Mouse (Mus musculus) intestine, postnatal 0 days (tissue): ENCODE data around the gene Dhx8. TPM values are rescaled to one million over a fixed set of nuclear protein-coding genes. Genes with fewer than 3 reads are reported as not detected.

ENCODE experiments used
- ATAC-seq: fragments of 200-750 bp; cut with Nextera tagmentation; 2 replicates; pipeline ENCODE4 v1.8.0; 2017; ENCODE audit warnings: mild to moderate bottlenecking, moderate TSS enrichment, moderate library complexity
- H3K27ac ChIP-seq: fragments of 300-500 bp; sonication (generic); 2 replicates; pipeline ENCODE4 v1.5.1; 2014; ENCODE audit warnings: mild to moderate bottlenecking, low read depth, low read length, moderate library complexity
- H3K27me3 ChIP-seq: fragments of 300-500 bp; sonication (generic); replicated peaks from 2 replicates; pipeline ENCODE4 v1.6.1; 2014; ENCODE audit warnings: low read length, mixed read lengths; ENCODE audit not compliant: control insufficient read depth, insufficient read depth
- H3K36me3 ChIP-seq: fragments of 300-500 bp; sonication (generic); 2 replicates; pipeline ENCODE4 v1.6.1; 2014; ENCODE audit warnings: mild to moderate bottlenecking, moderate library complexity; ENCODE audit not compliant: control insufficient read depth, insufficient read depth
- H3K4me1 ChIP-seq: fragments of 300-500 bp; sonication (generic); replicated peaks from 2 replicates; pipeline ENCODE4 v1.6.1; 2014; ENCODE audit warnings: antibody characterized with exemption, low read length, mixed read lengths; ENCODE audit not compliant: control insufficient read depth, insufficient read depth
- H3K4me2 ChIP-seq: fragments of 300-500 bp; sonication (generic); replicated peaks from 2 replicates; pipeline ENCODE4 v1.6.1; 2014; ENCODE audit warnings: low read depth, mild to moderate bottlenecking, moderate library complexity
- H3K4me3 ChIP-seq: fragments of 300-500 bp; sonication (generic); 2 replicates; pipeline ENCODE4 v1.5.1; 2014; ENCODE audit warnings: low read depth, low read length
- H3K9ac ChIP-seq: fragments of 300-500 bp; sonication (generic); 2 replicates; pipeline ENCODE4 v1.6.1; 2014; ENCODE audit warnings: mild to moderate bottlenecking, low read depth, low read length
- H3K9me3 ChIP-seq: fragments of 300-500 bp; sonication (generic); 2 replicates; pipeline ENCODE4 v1.6.1; 2016; ENCODE audit warnings: mixed run types; ENCODE audit not compliant: control insufficient read depth
- CTCF ChIP-seq: sonication (generic); IDR thresholded peaks from 2 replicates; pipeline ENCODE4 v1.5.1; 2016; ENCODE audit warnings: low read depth, mild to moderate bottlenecking, control low read depth, antibody characterized with exemption, moderate library complexity
- WGBS: fragments of 180-500 bp; shearing (Covaris S2); extraction: QIAGEN DNeasy Blood & Tissue Kit; methylation state at CpG from one replicate; pipeline ENCODE4 v1.1.7; 2014; 5-methylcytosine and 5-hydroxymethylcytosine counted together
- polyA plus RNA-seq: library from polyadenylated mRNA; unstranded; fragments of >200 nt; fragmentation: Nextera tagmentation; extraction: Ambion mirVana; gene quantifications from 2 replicates; pipeline ENCODE4 v1.2.1, GENCODE M21; 2015

Dhx8 gene
- polyA plus RNA-seq, 1 experiment from 2014 or later: 11.6 TPM

- Histone ChIP-seq H3K4me2 (no peak overlapping the region), H3K9me3 (no peaks in the 10 kb centered on the region), H3K4me3 (no peak overlapping the region), H3K27me3 (no peaks in the 10 kb centered on the region), H3K9ac (no peak overlapping the region), H3K27ac (no peak overlapping the region), H3K36me3 (no peaks in the 10 kb centered on the region), H3K4me1 (no peaks in the 10 kb centered on the region)
- WGBS: 60% methylated on average over 8 of the region's 8 CpGs
- TF ChIP-seq CTCF: no peak
- ATAC-seq: no peak
Measured at GRCm38 (mm10) chr11:101725043-101725442, 7.7 kb upstream of the Dhx8 start.

- H3K4me3 ChIP-seq: no peak overlapping the region
Measured at GRCm38 (mm10) chr11:101726765-101727164, 6.0 kb upstream of the Dhx8 start.

GRCm38 (mm10) chr11:101729308-101729707 is 3.4 kb upstream of the Dhx8 start:
- 23% methylated on average over 3 of the region's 3 CpGs for WGBS
- no peak for TF ChIP-seq CTCF
- Histone ChIP-seq H3K36me3 (no peaks in the 10 kb centered on the region), H3K9me3 (no peaks in the 10 kb centered on the region), H3K4me1 (no peaks in the 10 kb centered on the region), H3K27me3 (no peaks in the 10 kb centered on the region), H3K4me3 (no peak overlapping the region), H3K4me2 (no peak overlapping the region), H3K27ac (no peak overlapping the region), H3K9ac (no peak overlapping the region)
- ATAC-seq: no peak

More at GRCm38 (mm10) chr11:101726765-101727164, 6.0 kb upstream of the Dhx8 start:
- no peaks in the 10 kb centered on the region for H3K27me3 ChIP-seq
- H3K4me1 ChIP-seq: no peaks in the 10 kb centered on the region
- 75% methylated on average over 2 of the region's 2 CpGs for WGBS
- no peak overlapping the region for H3K27ac ChIP-seq
- no peaks in the 10 kb centered on the region for H3K36me3 ChIP-seq
- no peak overlapping the region for H3K4me2 ChIP-seq
- no peak for ATAC-seq
- H3K9ac ChIP-seq: no peak overlapping the region
- H3K9me3 ChIP-seq: no peaks in the 10 kb centered on the region
- no peak for TF ChIP-seq CTCF

GRCm38 (mm10) chr11:101733596-101733995 is 877 bp downstream of the Dhx8 start:
- H3K9ac ChIP-seq: peak overlapping the region; percentile 68
- no peaks in the 10 kb centered on the region for H3K4me1 ChIP-seq
- H3K9me3 ChIP-seq: no peaks in the 10 kb centered on the region
- no peak for TF ChIP-seq CTCF
- peaks cover 32% of the 10 kb centered on the region for H3K36me3 ChIP-seq
- peak overlapping the region; percentile 77 for H3K4me3 ChIP-seq
- no peaks in the 10 kb centered on the region for H3K27me3 ChIP-seq
- H3K27ac ChIP-seq: no peak overlapping the region
- WGBS: 24% methylated on average over 9 of the region's 9 CpGs
- H3K4me2 ChIP-seq: peak overlapping the region; percentile 70
- no peak for ATAC-seq

GRCm38 (mm10) chr11:101756616-101757015 is 23.9 kb downstream of the Dhx8 start:
- WGBS: 93% methylated on average over 8 of the region's 8 CpGs

GRCm38 (mm10) chr11:101757366-101757765 is 24.6 kb downstream of the Dhx8 start:
- ATAC-seq: no peak
- H3K9me3 ChIP-seq: no peaks in the 10 kb centered on the region
- H3K4me2 ChIP-seq: no peak overlapping the region
- 92% methylated on average over 8 of the region's 8 CpGs for WGBS
- H3K4me3 ChIP-seq: no peak overlapping the region
- TF ChIP-seq CTCF: no peak
- H3K27me3 ChIP-seq: no peaks in the 10 kb centered on the region
- H3K4me1 ChIP-seq: no peaks in the 10 kb centered on the region
- H3K27ac ChIP-seq: no peak overlapping the region; the same call in 1 of the 2 replicates
- peaks cover 94% of the 10 kb centered on the region for H3K36me3 ChIP-seq
- H3K9ac ChIP-seq: no peak overlapping the region

More at GRCm38 (mm10) chr11:101756616-101757015, 23.9 kb downstream of the Dhx8 start:
- ATAC-seq: no peak
- H3K27ac ChIP-seq: no peak overlapping the region
- H3K9ac ChIP-seq: no peak overlapping the region
- TF ChIP-seq CTCF: no peak
- no peaks in the 10 kb centered on the region for H3K27me3 ChIP-seq
- no peaks in the 10 kb centered on the region for H3K9me3 ChIP-seq
- H3K36me3 ChIP-seq: peaks cover 94% of the 10 kb centered on the region
- H3K4me1 ChIP-seq: no peaks in the 10 kb centered on the region
- no peak overlapping the region for H3K4me3 ChIP-seq
- no peak overlapping the region for H3K4me2 ChIP-seq

- H3K4me3 ChIP-seq: no peak overlapping the region
- no peaks in the 10 kb centered on the region for H3K27me3 ChIP-seq
- H3K27ac ChIP-seq: no peak overlapping the region
- no peak overlapping the region for H3K4me2 ChIP-seq
- no peak overlapping the region for H3K9ac ChIP-seq
- H3K36me3 ChIP-seq: peaks cover 89% of the 10 kb centered on the region
- ATAC-seq: no peak
- WGBS: 88% methylated on average over 5 of the region's 5 CpGs
- no peak for TF ChIP-seq CTCF
- H3K9me3 ChIP-seq: no peaks in the 10 kb centered on the region
- H3K4me1 ChIP-seq: no peaks in the 10 kb centered on the region
Measured at GRCm38 (mm10) chr11:101758431-101758830, 25.7 kb downstream of the Dhx8 start.
